Mouse (Mus musculus): Measurements from ENCODE around the gene Osbpl8.

The Osbpl8 gene

GRCm38 (mm10) chr10:111302486-111302885, 137.9 kb downstream of the Osbpl8 start:
- in situ Hi-C loops (cut with MboI, MseI), result loop anchor here (10.0 to 25.0 kb wide), 2 partner anchors 162 to 635 kb away; no protein-coding TSS in a partner anchor

GRCm38 (mm10) chr10:111308850-111309501, 144.4 kb downstream of the Osbpl8 start:
- in situ Hi-C loops (cut with MboI, MseI), result loop anchor here (10.0 to 25.0 kb wide), 2 partner anchors 156 to 628 kb away; no protein-coding TSS in a partner anchor

- in situ Hi-C loops (cut with MboI, MseI), result loop anchor here (25.0 kb wide), 1 partner anchor 624 kb away; no protein-coding TSS in a partner anchor
These were observed 148.7 kb downstream of the Osbpl8 start for GRCm38 (mm10) chr10:111313282-111313681.

GRCm38 (mm10) chr10:111314636-111315395, 150.3 kb downstream of the Osbpl8 start:
- in situ Hi-C loops (cut with MboI, MseI), result loop anchor here (25.0 kb wide), 1 partner anchor 622 kb away; no protein-coding TSS in a partner anchor

DNA sequence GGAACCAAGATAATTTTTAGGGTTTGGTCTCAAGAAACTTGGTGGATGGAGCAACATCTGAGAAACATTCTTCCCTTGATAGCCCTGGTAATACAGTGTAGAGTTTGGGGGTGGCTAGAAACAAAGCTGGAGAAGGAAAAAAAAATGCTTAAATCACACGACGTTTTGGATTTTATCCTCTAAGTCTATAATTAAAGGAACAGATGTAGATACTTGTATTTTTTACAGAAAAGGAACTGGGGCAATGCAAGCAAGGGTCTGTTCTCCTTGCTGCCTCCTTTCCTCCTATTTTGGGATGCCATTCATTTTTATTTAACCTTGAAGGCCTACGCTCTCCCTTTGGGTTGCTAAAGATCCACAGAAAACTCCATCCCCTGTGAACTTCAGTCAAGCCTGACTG, 151.4 kb downstream of the Osbpl8 start:
- in situ Hi-C loops (cut with MboI, MseI), result loop anchor here (25.0 kb wide), 1 partner anchor 621 kb away; no protein-coding TSS in a partner anchor

DNA sequence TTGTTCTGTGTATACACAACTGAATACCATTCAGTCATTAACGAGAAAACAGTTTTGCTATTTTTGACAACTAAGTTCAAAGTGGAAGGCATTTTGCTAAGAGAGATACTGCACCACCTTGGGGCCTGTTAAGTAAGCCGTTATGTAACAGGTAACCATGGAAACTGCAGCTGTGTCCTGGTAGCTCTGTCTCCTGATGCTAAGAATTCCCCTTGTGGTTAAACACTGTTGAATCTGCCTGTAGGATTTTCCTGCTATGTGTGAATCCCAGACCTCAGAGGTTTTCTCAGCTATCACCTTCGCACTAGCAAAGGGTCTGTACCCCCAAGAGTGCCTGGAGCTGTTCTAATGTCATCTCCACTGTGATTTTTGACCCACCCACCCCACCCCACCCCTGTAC, 153.5 kb downstream of the Osbpl8 start:
- in situ Hi-C loops (cut with MboI, MseI), result loop anchor here (25.0 kb wide), 1 partner anchor 619 kb away; no protein-coding TSS in a partner anchor

- in situ Hi-C loops (cut with MboI, MseI), result loop anchor here (25.0 kb wide), 1 partner anchor 618 kb away; no protein-coding TSS in a partner anchor
These were observed 154.4 kb downstream of the Osbpl8 start for GRCm38 (mm10) chr10:111318805-111319500.

GRCm38 (mm10) chr10:111320579-111320978, 156.0 kb downstream of the Osbpl8 start:
- in situ Hi-C loops (cut with MboI, MseI), result loop anchor here (25.0 kb wide), 1 partner anchor 617 kb away; no protein-coding TSS in a partner anchor

- in situ Hi-C loops (cut with MboI, MseI), result no loop called here
These were observed 163.4 kb downstream of the Osbpl8 start for GRCm38 (mm10) chr10:111327957-111328356.

GRCm38 (mm10) chr10:111329326-111329725, 164.8 kb downstream of the Osbpl8 start:
- in situ Hi-C loops (cut with MboI, MseI), result no loop called here

- in situ Hi-C loops (cut with MboI, MseI), result no loop called here
These were observed 170.3 kb downstream of the Osbpl8 start for GRCm38 (mm10) chr10:111334902-111335301.

DNA sequence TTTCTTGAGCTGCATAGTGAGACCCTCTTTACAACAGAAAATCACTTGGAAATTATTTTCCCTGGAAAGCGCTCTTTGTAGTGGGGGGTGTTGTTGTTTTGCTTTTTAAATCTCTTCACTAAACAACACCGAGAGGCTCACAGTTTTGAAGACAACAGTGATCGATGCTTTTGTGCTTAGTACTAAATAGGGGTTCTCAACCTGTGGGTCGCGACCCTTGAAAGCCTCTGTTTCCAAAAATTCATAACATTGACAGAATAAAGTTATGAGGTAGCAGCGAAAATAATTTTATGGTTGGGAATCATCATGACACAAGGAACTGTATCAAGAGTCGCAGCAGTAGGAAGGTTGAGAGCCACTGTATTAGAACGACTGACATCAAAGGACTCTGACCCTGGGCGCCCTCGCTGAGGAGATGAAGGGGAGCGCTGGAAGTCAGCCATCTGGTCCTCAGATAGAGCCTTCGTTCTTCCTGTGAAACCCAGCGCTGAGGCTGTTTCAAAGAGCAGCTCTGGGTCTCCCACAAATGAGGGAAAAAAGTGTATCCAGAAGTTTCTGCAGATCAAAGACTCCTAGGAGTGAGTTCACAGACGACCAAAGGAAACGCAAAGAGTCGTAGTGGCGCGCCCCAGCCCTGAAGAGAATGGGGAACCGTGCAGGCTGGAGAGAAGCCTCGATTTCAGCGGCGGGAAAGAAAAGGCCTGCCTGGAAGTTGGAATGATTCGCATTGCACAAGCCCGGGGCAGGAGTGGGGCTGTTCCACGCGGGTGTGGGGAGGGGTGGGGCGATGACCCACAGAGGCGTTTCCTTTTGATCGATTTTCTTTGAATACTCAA, 171.2 kb downstream of the Osbpl8 start:
- in situ Hi-C loops (cut with MboI, MseI), result no loop called here

DNA sequence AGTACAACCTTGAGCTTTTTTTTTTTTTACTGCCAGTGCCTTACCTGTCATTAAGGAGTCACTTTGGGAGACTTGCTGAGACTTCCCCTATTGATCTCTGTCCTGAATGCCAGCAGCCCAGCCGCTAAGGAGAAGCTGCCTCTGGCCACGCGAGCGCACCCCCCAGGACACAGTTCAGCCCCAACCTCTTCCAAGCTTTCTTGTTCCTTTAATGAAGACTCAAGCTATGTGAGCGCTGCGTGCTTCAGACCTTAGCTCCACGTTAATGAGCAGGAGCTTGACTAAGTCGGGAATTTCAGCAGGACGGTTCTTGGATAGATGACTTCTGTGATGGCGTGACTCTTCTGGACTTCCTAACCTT, 171.8 kb downstream of the Osbpl8 start:
- in situ Hi-C loops (cut with MboI, MseI), result no loop called here

DNA sequence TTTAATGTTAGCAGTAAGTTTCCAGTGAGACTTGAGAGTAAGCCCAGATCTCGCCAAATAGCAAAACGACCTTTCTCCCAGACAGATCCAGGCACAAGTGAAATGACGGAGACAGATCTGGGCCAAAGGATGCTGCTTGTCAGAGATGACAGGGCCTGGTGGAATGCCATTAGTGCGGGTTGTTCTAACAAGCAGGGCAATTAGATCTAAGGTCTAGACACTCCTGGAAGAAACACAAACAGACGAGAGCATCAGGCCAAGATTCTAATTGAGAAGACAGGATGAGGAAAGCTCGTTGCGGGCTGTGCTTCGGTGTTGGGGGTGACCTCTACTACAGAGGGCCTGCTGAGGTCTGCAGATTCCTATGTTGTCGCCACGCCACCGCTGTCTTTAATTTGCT, 174.7 kb downstream of the Osbpl8 start:
- in situ Hi-C loops (cut with MboI, MseI), result no loop called here

GRCm38 (mm10) chr10:111341761-111342160, 177.2 kb downstream of the Osbpl8 start:
- in situ Hi-C loops (cut with MboI, MseI), result no loop called here

- in situ Hi-C loops (cut with MboI, MseI), result no loop called here
These were observed 179.0 kb downstream of the Osbpl8 start for GRCm38 (mm10) chr10:111343555-111343954.
